Mouse (Mus musculus) macrophage (primary cell): ENCODE results near the gene Anpep. TPM values are rescaled to one million over a fixed set of nuclear protein-coding genes. Genes with fewer than 3 reads are reported as not detected.
A peak's percentile ranks its signal among the peaks of the same experiment; 100 is the strongest.

Experiments
- H3K27ac ChIP-seq: fragments of 350-480 bp; formaldehyde crosslinking; 2 replicates; pipeline ENCODE4 v1.9.0; 2021
- H3K36me3 ChIP-seq: fragments of 350-480 bp; formaldehyde crosslinking; 2 replicates; pipeline ENCODE4 v1.9.0; 2021; ENCODE audit errors: inconsistent target
- H3K4me3 ChIP-seq: fragments of 350-480 bp; formaldehyde crosslinking; 2 replicates; pipeline ENCODE4 v1.9.0; 2021; ENCODE audit errors: inconsistent target
- H3K79me2 ChIP-seq: fragments of 350-480 bp; formaldehyde crosslinking; 2 replicates; pipeline ENCODE4 v1.9.0; 2021; ENCODE audit errors: inconsistent target
- WGBS: methylation state at CpG from one replicate; pipeline ENCODE4 v1.1.7; 2026; ENCODE audit warnings: inconsistent platforms; ENCODE audit not compliant: missing documents; 5-methylcytosine and 5-hydroxymethylcytosine counted together
- polyA plus RNA-seq: library from polyadenylated mRNA; stranded (reverse); fragments of 250-400 nt; gene quantifications from 3 replicates; pipeline ENCODE4 v1.2.4, GENCODE M21; 2018; ENCODE audit warnings: inconsistent platforms

The Anpep gene
- polyA plus RNA-seq, 1 experiment from 2014 or later, result 2,077 TPM

GRCm38 (mm10) chr7:79880033-79880432, 19.2 kb upstream of the Anpep start:
- 91% methylated on average over 6 of the region's 6 CpGs for WGBS
- no peak overlapping the region for H3K4me3 ChIP-seq
- no peaks in the 10 kb centered on the region for H3K79me2 ChIP-seq
- H3K36me3 ChIP-seq, result peaks cover 8% of the 10 kb centered on the region; the same call in 1 of the 2 replicates
- H3K27ac ChIP-seq, result no peak overlapping the region

DNA sequence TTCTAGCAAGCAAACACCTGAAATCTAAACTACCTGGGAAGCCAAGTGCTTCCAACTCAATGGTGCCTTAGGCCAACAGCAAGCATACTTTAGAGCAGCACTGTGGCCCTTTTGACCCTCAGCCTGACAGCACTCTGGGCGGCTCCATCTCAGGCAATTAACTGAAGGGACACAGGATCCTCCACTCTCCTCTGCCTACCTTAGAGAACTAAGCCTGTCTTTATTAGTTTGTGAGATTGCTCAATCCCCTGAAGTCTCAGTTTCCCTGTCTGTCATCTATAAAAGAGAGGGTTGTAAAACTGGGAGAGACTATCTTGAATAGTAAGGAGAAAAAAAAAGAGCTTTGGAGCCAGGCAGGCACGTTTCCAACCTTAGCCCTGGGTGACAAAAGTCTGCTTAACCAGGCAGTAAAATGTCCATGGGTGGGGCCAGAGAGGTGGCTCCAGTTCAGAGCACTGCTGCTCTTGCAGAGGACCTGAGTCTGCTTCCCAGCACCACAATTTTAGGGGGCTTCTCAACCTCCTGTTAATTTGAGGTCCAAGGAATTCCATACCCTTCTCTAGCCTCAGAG, 17.7 kb upstream of the Anpep start:
- Histone ChIP-seq H3K4me3 (no peak overlapping the region), H3K79me2 (no peaks in the 10 kb centered on the region), H3K36me3 (peaks cover 8% of the 10 kb centered on the region; the same call in 1 of the 2 replicates), H3K27ac (peak overlapping the region; percentile 13; the same call in 1 of the 2 replicates)
- 96% methylated on average over 2 of the region's 2 CpGs for WGBS

DNA sequence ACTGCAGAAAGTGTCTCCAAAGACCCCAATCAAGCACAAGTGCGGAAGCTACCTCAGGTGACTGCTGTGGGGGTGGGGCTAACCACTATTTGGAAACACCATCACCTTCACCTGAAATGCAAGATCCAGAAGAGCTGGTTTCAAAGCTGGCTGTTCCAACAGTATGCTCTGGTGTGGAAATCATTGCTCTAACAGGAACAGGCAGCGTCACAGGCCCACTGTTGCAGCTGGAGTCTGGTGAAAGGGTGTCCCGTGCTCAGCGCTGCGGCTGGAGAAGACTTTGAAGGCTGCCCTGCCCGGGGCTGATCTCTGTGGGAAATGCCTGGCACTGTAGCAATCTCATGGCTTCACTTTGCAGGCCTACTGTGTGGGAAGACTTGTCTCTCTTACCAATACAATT, 12.5 kb upstream of the Anpep start:
- no peaks in the 10 kb centered on the region for H3K79me2 ChIP-seq
- no peak overlapping the region for H3K4me3 ChIP-seq
- H3K36me3 ChIP-seq, result no peaks in the 10 kb centered on the region
- H3K27ac ChIP-seq, result no peak overlapping the region
- 91% methylated on average over 6 of the region's 6 CpGs for WGBS

DNA sequence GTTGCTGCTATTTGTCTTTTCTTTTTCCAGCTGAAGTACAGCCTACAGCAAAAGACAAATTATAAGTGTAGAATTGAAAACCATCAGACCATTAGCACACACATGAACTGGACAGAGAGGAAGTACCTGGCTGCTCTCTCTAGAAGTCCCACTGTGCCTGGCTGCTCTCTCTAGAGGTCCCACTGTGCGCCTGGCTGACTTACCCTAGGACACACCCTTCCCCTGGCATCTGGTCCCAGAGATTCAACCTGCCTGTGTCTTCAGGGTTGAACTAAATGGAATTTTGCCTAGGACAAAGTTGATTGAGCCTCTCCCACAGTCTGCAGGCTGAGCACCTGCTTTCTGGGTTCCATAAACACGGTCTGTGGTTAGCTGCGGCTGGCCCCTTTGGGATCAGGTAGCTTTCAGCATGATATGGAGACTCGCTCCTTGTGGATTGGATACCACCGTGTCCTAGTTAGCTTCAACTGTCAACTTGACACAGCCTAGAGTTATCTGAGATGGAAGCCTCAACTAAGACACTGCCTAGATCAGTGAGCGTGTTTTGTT, 11.0 kb upstream of the Anpep start:
- Histone ChIP-seq H3K36me3 (no peaks in the 10 kb centered on the region), H3K27ac (no peak overlapping the region), H3K79me2 (no peaks in the 10 kb centered on the region), H3K4me3 (no peak overlapping the region)
- WGBS, result 90% methylated on average over 6 of the region's 6 CpGs

DNA sequence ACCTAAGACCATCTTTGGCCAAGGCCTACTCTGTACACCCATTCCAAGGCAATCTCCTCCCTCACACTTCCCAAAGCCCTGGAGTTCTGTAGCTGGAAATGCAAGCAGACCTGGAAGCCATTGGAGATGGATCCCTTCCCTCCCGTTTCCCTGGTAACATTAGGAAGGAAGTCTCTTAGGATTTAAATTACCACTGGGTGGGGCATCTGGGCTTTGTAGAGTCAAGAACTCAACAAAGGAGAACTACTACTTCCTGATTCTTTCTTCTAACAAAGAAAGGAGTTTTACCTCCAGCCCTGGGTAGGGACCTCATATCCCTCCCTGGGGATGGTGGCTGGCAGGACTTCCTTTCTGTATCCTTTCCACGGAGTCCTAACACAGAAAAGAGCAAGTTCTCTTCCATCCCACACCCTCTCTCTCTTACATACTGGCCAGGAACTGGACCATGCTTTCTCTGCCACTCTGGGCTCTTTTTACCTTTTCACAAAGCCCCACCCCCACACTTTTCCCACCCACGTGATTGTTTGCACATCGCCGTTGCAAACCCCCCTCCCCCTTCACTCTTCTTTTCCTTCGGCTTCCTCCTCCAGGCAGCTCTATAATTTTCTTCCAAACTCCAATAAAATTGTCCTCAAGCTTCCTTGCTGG, 8.3 kb upstream of the Anpep start:
- Histone ChIP-seq H3K4me3 (no peak overlapping the region), H3K79me2 (no peaks in the 10 kb centered on the region), H3K36me3 (no peaks in the 10 kb centered on the region), H3K27ac (0 out of 2 replicates have a peak overlapping the region, but pooled peaks have one; percentile 22)
- 46% methylated on average over 6 of the region's 6 CpGs for WGBS

DNA sequence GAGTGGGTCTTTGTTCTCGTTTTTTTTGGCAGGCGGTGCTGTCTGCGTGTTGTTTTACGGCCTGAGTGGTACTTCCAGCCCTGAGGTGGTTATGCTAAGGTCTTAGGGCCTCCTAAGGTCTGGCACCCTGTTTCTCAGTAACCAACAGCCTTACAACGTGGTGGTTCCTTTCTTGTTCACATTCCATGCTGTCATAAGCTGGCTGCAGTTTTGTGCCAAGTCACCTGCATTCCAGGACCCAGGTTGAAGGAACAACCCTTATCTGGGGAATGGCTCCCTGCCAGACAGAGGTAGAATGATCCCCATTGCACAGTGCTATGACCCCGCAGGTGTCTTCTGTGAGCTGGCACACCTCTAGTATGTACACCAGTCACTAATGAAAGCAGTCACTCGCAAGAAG, 7.6 kb upstream of the Anpep start:
- WGBS, result 90% methylated on average over 7 of the region's 7 CpGs
- Histone ChIP-seq H3K79me2 (no peaks in the 10 kb centered on the region), H3K4me3 (no peak overlapping the region)

GRCm38 (mm10) chr7:79867861-79868260, 7.0 kb upstream of the Anpep start:
- WGBS, result 89% methylated on average over 12 of the region's 13 CpGs
- no peak overlapping the region for H3K4me3 ChIP-seq
- no peaks in the 10 kb centered on the region for H3K79me2 ChIP-seq
- H3K27ac ChIP-seq, result no peak overlapping the region
- H3K36me3 ChIP-seq, result no peaks in the 10 kb centered on the region

More for the DNA sequence above, 7.6 kb upstream of the Anpep start:
- Histone ChIP-seq H3K27ac (no peak overlapping the region), H3K36me3 (no peaks in the 10 kb centered on the region)

- Histone ChIP-seq H3K36me3 (no peaks in the 10 kb centered on the region), H3K79me2 (no peaks in the 10 kb centered on the region), H3K27ac (no peak overlapping the region), H3K4me3 (no peak overlapping the region)
- WGBS, result 85% methylated on average over 2 of the region's 3 CpGs
Observed at GRCm38 (mm10) chr7:79866294-79867000, 5.6 kb upstream of the Anpep start.

GRCm38 (mm10) chr7:79861794-79862193, 935 bp upstream of the Anpep start:
- no peaks in the 10 kb centered on the region for H3K79me2 ChIP-seq
- no peaks in the 10 kb centered on the region for H3K36me3 ChIP-seq
- 92% methylated on average over 8 of the region's 8 CpGs for WGBS
- no peak overlapping the region for H3K4me3 ChIP-seq
- H3K27ac ChIP-seq, result no peak overlapping the region

DNA sequence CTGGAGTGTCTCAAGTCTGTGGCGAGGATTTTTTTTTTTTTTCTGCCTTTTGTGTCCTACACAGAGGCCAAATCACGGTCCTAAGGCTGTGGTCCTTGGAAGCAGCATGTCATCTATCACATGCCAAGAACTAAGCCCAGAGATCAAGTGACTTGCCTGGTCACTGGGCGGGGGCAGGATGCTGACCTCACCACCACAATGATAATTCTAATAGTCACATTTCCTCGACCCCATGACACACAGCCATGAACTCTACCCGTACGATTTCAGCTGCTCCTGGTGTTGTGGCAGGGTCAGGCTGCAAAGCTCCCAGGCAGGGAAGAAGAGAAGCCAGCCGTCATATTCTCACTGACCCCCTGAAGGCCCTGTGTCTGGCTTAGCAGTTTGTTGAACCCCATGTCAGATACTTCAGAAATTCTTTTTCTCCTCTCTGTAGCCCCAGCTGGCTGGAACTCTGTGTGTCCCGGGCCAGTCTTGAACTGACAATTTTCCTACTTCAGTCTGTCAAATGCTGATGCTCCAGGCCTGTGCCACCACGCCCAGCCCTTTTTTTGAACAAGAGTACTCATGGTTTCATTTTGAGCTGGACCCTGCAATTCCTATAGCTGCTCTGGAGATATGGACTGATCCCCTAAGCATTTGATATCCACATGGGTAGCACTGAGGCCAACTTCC, 1.8 kb downstream of the Anpep start:
- Histone ChIP-seq H3K79me2 (no peaks in the 10 kb centered on the region), H3K27ac (peak overlapping the region; percentile 100), H3K36me3 (no peaks in the 10 kb centered on the region), H3K4me3 (peak overlapping the region; percentile 34)
- 34% methylated on average over 9 of the region's 9 CpGs for WGBS

- Histone ChIP-seq H3K4me3 (peak overlapping the region; percentile 34), H3K27ac (peak overlapping the region; percentile 100), H3K79me2 (no peaks in the 10 kb centered on the region), H3K36me3 (no peaks in the 10 kb centered on the region)
- 39% methylated on average over 11 of the region's 11 CpGs for WGBS
Observed at GRCm38 (mm10) chr7:79858202-79858934, 2.5 kb downstream of the Anpep start.

GRCm38 (mm10) chr7:79856305-79856704, 4.6 kb downstream of the Anpep start:
- H3K4me3 ChIP-seq, result no peak overlapping the region
- H3K36me3 ChIP-seq, result no peaks in the 10 kb centered on the region
- no peaks in the 10 kb centered on the region for H3K79me2 ChIP-seq
- WGBS, result 98% methylated on average over 3 of the region's 4 CpGs
- no peak overlapping the region for H3K27ac ChIP-seq

- Histone ChIP-seq H3K79me2 (peaks cover 52% of the 10 kb centered on the region), H3K27ac (peak overlapping the region; percentile 80), H3K4me3 (peak overlapping the region; percentile 73), H3K36me3 (peaks cover 17% of the 10 kb centered on the region; the same call in 1 of the 2 replicates)
- WGBS, result 24% methylated on average over 48 of the region's 53 CpGs
Observed at GRCm38 (mm10) chr7:79847456-79848451, 13.1 kb downstream of the Anpep start.
